Mouse (Mus musculus): Measurements from ENCODE around the gene Gpr162.

- TF ChIP-seq POLR2A (IDR thresholded peaks at IDR 0.05; ENCODE audit: extremely low read depth, insufficient read depth, low read length) (no peak), CTCF (IDR thresholded peaks at IDR 0.05; ENCODE audit: extremely low read depth, insufficient read depth, low read length) (no peak)
These were observed 9.1 kb downstream of the Gpr162 start for GRCm38 (mm10) chr6:124854647-124855046.

Data from cortical plate, adult 2 months (tissue).